Mouse (Mus musculus): Measurements from ENCODE around the gene A930018P22Rik.

A930018P22Rik gene

GRCm38 (mm10) chr2:104119097-104119496, 3.5 kb upstream of the A930018P22Rik start:
- DNase-seq (ENCODE audit: low spot score) = no peak

- no peak for DNase-seq (ENCODE audit: low spot score)
Observed at GRCm38 (mm10) chr2:104120312-104120711, 2.3 kb upstream of the A930018P22Rik start.

GRCm38 (mm10) chr2:104121681-104122504, 676 bp upstream of the A930018P22Rik start:
- DNase-seq (ENCODE audit: low spot score) = peak; percentile 92

- peak; percentile 64 for DNase-seq (ENCODE audit: low spot score)
Observed at GRCm38 (mm10) chr2:104123540-104123939, 971 bp downstream of the A930018P22Rik start.

GRCm38 (mm10) chr2:104124071-104124470, 1.5 kb downstream of the A930018P22Rik start:
- peak; percentile 68 for DNase-seq (ENCODE audit: low spot score)

- no peak for DNase-seq (ENCODE audit: low spot score)
Observed at GRCm38 (mm10) chr2:104128803-104129531, 6.4 kb downstream of the A930018P22Rik start.

- DNase-seq (ENCODE audit: low spot score) = peak; percentile 82
Observed at GRCm38 (mm10) chr2:104130165-104130564, 7.6 kb downstream of the A930018P22Rik start.

- DNase-seq (ENCODE audit: low spot score) = peak; percentile 48
Observed at GRCm38 (mm10) chr2:104130969-104131368, 8.4 kb downstream of the A930018P22Rik start.

- DNase-seq (ENCODE audit: low spot score) = no peak
Observed at GRCm38 (mm10) chr2:104132266-104132859, 9.8 kb downstream of the A930018P22Rik start.

GRCm38 (mm10) chr2:104133042-104133810, 10.7 kb downstream of the A930018P22Rik start:
- DNase-seq (ENCODE audit: low spot score) = no peak

- DNase-seq (ENCODE audit: low spot score) = peak; percentile 80
Observed at GRCm38 (mm10) chr2:104134150-104135056, 11.8 kb downstream of the A930018P22Rik start.

GRCm38 (mm10) chr2:104135920-104136319, 13.4 kb downstream of the A930018P22Rik start:
- no peak for DNase-seq (ENCODE audit: low spot score)

GRCm38 (mm10) chr2:104142140-104142539, 19.6 kb downstream of the A930018P22Rik start:
- DNase-seq (ENCODE audit: low spot score) = no peak

- no peak for DNase-seq (ENCODE audit: low spot score)
Observed at GRCm38 (mm10) chr2:104144004-104144403, 21.4 kb downstream of the A930018P22Rik start.

- peak; percentile 72 for DNase-seq (ENCODE audit: low spot score)
Observed at GRCm38 (mm10) chr2:104145983-104146382, 23.4 kb downstream of the A930018P22Rik start.

- no peak for DNase-seq (ENCODE audit: low spot score)
Observed at GRCm38 (mm10) chr2:104147910-104148561, 25.5 kb downstream of the A930018P22Rik start.

GRCm38 (mm10) chr2:104150608-104151397, 28.2 kb downstream of the A930018P22Rik start:
- no peak for DNase-seq (ENCODE audit: low spot score)

- no peak for DNase-seq (ENCODE audit: low spot score)
Observed at GRCm38 (mm10) chr2:104153345-104153744, 30.8 kb downstream of the A930018P22Rik start.

- no peak for DNase-seq (ENCODE audit: low spot score)
Observed at GRCm38 (mm10) chr2:104153876-104154275, 31.3 kb downstream of the A930018P22Rik start.
